17 mouse cellular contexts compared by ENCODE assay signal in genomic region chr11:12280711-12281110, GRCm38 (mm10).
DNase-seq lines count a peak whose midpoint lies in the region; TF ChIP-seq lines count a peak whose summit lies in the region.
"Had no signal": no experiment of that assay in that cellular context is flagged by ENCODE, and none has a peak within 500 bp of the region (broad histone marks: within the 10 kb centered on the region; RNA-seq: fewer than 3 reads in every experiment).

No protein-coding gene starts in this region.

- H3K27me3 ChIP-seq in kidney, adult 2 months (replicated peaks; ENCODE audit: control insufficient read depth, insufficient read depth, low read length) = no peaks in the 10 kb centered on the region
- H3K27me3 ChIP-seq: embryonic facial prominence, embryonic 13.5 days; lung, embryonic 15.5 days; neural tube, embryonic 13.5 days had no signal

- intact Hi-C loops in heart, postnatal 14 days (cut with DNase I) = loop anchor here (10.0 kb wide), 1 partner anchor 176 kb away; no protein-coding TSS in a partner anchor

- TF ChIP-seq CTCF in kidney, adult 2 months (conservative IDR thresholded peaks at IDR 0.05; ENCODE audit: insufficient read depth, insufficient read length, low read depth, low read length) = no peak

- no peak overlapping the region for H3K4me3 ChIP-seq in kidney, adult 2 months (ENCODE audit: insufficient read depth, low read depth, low read length)
- H3K4me3 ChIP-seq: embryonic facial prominence, embryonic 13.5 days; layer of hippocampus, adult 2 months; lung, embryonic 15.5 days; midbrain, embryonic 10.5 days; neural tube, embryonic 13.5 days had no signal

- no peaks in the 10 kb centered on the region for H3K4me1 ChIP-seq in kidney, adult 2 months (ENCODE audit: control insufficient read depth, insufficient read depth, low read length)
- H3K4me1 ChIP-seq: embryonic facial prominence, embryonic 13.5 days; midbrain, embryonic 10.5 days; neural tube, embryonic 13.5 days had no signal

- no peak for TF ChIP-seq POLR2A in kidney, adult 2 months (IDR thresholded peaks at IDR 0.05; ENCODE audit: low read depth, low read length)

- H3K27ac ChIP-seq in kidney, adult 2 months (ENCODE audit: insufficient read depth, low read depth, low read length) = 0 out of 2 replicates have a peak overlapping the region, but pooled peaks have one; percentile 52
- H3K27ac ChIP-seq: embryonic facial prominence, embryonic 13.5 days; layer of hippocampus, adult 2 months; lung, embryonic 15.5 days; midbrain, embryonic 10.5 days; neural tube, embryonic 13.5 days had no signal

- no peaks in the 10 kb centered on the region for H3K36me3 ChIP-seq in kidney, adult 2 months (ENCODE audit: control insufficient read depth, insufficient read depth, low read length)
- H3K36me3 ChIP-seq: embryonic facial prominence, embryonic 13.5 days; lung, embryonic 15.5 days; midbrain, embryonic 10.5 days; neural tube, embryonic 13.5 days had no signal

- DNase-seq in kidney, adult 2 months = peak; percentile 60
- no peak for DNase-seq in kidney, postnatal 4 days
- DNase-seq in heart, postnatal 14 days = peak; percentile 1 to 3
- DNase-seq in kidney, postnatal 14 days = peak; percentile 39
- peak; percentile 5 for DNase-seq in lung, postnatal 14 days
- DNase-seq in right cerebral cortex, postnatal 36 days (ENCODE audit: low spot score in 2 of 2) = no peak
- no peak for DNase-seq in adrenal gland, postnatal 14 days
- no peak for DNase-seq in spleen, postnatal 4 days (ENCODE audit: low spot score in 2 of 2)
- DNase-seq: cerebellum, adult 9-11 months; gastrocnemius, postnatal 25 days; left cerebral cortex, postnatal 4 days; thymus, postnatal 4 days had no signal

- WGBS in kidney, adult 2 months = 44% methylated on average over 7 of the region's 7 CpGs

Comparison
In these comparisons a context has a peak if more than half of its experiments do, and no peak if none do; other contexts are left out.
1. DNase-seq: peak in kidney, adult 2 months (single experiment), heart, postnatal 14 days (2 of 2), kidney, postnatal 14 days (single experiment) and lung, postnatal 14 days (single experiment); none in kidney, postnatal 4 days (0 of 2), right cerebral cortex, postnatal 36 days (0 of 2), adrenal gland, postnatal 14 days (single experiment) and spleen, postnatal 4 days (0 of 2).